Mouse (Mus musculus) forebrain, embryonic 16.5 days (tissue): ENCODE data around the gene Lrmda. TPM values are rescaled to one million over a fixed set of nuclear protein-coding genes. Genes with fewer than 3 reads are reported as not detected.

Experiments
- ATAC-seq: fragments of 200-750 bp; cut with Nextera tagmentation; 2 replicates; pipeline ENCODE4 v1.8.0; 2017; ENCODE audit warnings: mild to moderate bottlenecking, moderate library complexity
- H3K27ac ChIP-seq: fragments of 300-500 bp; sonication (generic); 2 replicates; pipeline ENCODE4 v1.5.1; 2014; ENCODE audit warnings: low read length, control low read depth
- H3K27me3 ChIP-seq: fragments of 300-500 bp; sonication (generic); replicated peaks from 2 replicates; pipeline ENCODE4 v1.6.1; 2014; ENCODE audit warnings: low read length; ENCODE audit not compliant: control insufficient read depth, insufficient read depth
- H3K36me3 ChIP-seq: fragments of 300-500 bp; sonication (generic); 2 replicates; pipeline ENCODE4 v1.6.1; 2014; ENCODE audit not compliant: control insufficient read depth, insufficient read depth
- H3K4me1 ChIP-seq: fragments of 300-500 bp; sonication (generic); replicated peaks from 2 replicates; pipeline ENCODE4 v1.6.1; 2014; ENCODE audit warnings: low read length; ENCODE audit not compliant: control insufficient read depth, insufficient read depth
- H3K4me2 ChIP-seq: fragments of 300-500 bp; sonication (generic); 2 replicates; pipeline ENCODE4 v1.6.1; 2014; ENCODE audit warnings: mild to moderate bottlenecking, low read length, control low read depth
- H3K4me3 ChIP-seq: fragments of 300-500 bp; sonication (generic); replicated peaks from 2 replicates; pipeline ENCODE4 v1.5.1; 2014; ENCODE audit warnings: mild to moderate bottlenecking, low read length, control low read depth
- H3K9ac ChIP-seq: fragments of 300-500 bp; sonication (generic); replicated peaks from 2 replicates; pipeline ENCODE4 v1.6.1; 2014; ENCODE audit warnings: low read depth, low read length, control low read depth
- H3K9me3 ChIP-seq: fragments of 300-500 bp; sonication (generic); 2 replicates; pipeline ENCODE4 v1.6.1; 2016; ENCODE audit warnings: low read length; ENCODE audit not compliant: control insufficient read depth
- WGBS: fragments of 180-500 bp; shearing (Covaris S2); extraction: QIAGEN DNeasy Blood & Tissue Kit; methylation state at CpG from one replicate; pipeline ENCODE4 v1.1.7; 2014; 5-methylcytosine and 5-hydroxymethylcytosine counted together
- polyA plus RNA-seq: library from polyadenylated mRNA; unstranded; fragments of >200 nt; fragmentation: Nextera tagmentation; extraction: Ambion mirVana; gene quantifications from 2 replicates; pipeline ENCODE4 v1.2.1, GENCODE M21; 2015

Lrmda gene
- polyA plus RNA-seq, 1 experiment from 2014 or later = not detected

DNA sequence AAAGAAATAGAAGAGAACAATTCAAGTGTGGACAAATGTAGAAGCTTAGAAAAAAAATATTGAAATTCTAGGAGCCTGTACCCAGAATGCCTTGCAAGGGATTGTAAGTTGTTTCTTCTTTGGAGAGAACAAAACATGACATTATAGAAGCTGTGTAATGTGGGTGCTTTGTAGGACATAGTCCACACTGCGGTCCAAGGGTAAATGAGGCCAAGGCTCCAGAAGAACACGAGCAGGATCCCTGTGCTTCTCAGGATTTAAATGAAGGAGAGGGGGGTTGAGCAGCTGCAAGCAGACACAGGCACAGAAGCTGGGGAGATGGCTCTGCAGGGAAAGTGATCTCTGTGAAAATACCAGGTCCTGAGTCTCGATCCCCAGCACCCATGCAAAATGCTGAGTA is 643.0 kb downstream of the Lrmda start:
- no peak overlapping the region for H3K4me2 ChIP-seq
- peaks cover 3% of the 10 kb centered on the region for H3K27me3 ChIP-seq
- H3K36me3 ChIP-seq = no peaks in the 10 kb centered on the region
- no peak overlapping the region for H3K4me3 ChIP-seq
- H3K9ac ChIP-seq = no peak overlapping the region
- no peaks in the 10 kb centered on the region for H3K9me3 ChIP-seq
- no peak for ATAC-seq
- WGBS = 78% methylated on average over 3 of the region's 3 CpGs
- no peaks in the 10 kb centered on the region for H3K4me1 ChIP-seq
- H3K27ac ChIP-seq = no peak overlapping the region

DNA sequence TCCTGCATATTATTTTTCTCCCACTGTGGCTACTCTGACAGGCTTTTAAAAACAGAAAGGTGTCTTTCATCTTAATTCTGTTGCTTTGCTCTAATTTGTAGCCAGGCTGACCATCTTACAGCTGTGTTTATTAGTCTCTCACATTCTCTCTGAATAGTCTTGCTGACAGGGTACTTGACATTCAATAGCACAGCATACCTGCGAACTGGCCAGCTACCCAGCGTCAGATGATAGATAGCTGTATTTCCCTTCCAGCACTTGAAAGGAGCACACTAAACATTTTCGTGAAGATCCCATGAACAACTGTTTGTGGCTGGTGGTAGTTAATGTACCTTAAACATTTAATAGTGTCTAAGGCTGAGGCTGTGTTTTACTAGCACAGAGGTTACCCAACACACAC is 646.9 kb downstream of the Lrmda start:
- ATAC-seq = no peak
- Histone ChIP-seq H3K4me2 (no peak overlapping the region), H3K9me3 (no peaks in the 10 kb centered on the region), H3K4me3 (no peak overlapping the region), H3K4me1 (no peaks in the 10 kb centered on the region), H3K27ac (no peak overlapping the region), H3K27me3 (peaks cover 3% of the 10 kb centered on the region), H3K36me3 (no peaks in the 10 kb centered on the region), H3K9ac (no peak overlapping the region)
- 78% methylated on average over 3 of the region's 3 CpGs for WGBS

DNA sequence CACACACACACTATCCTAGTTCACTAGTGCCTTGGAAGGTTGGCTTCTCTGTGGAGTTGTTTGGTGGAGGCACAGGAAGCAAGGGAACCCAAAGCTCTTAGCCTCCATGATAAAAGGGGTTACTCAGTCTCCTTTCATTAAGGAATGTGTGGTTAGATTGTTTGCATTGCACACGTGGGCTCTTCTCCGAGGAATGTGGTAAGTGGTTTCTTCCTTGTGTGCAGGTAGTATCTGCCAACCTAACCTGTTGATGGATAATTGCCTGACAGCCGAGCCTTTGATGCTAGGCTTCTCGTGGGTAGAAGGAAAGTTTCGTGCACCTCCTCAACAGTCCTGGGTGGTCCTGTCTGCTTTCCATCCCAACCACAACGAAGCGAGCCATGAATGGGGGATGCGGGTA is 648.8 kb downstream of the Lrmda start:
- no peak for ATAC-seq
- Histone ChIP-seq H3K36me3 (no peaks in the 10 kb centered on the region), H3K4me2 (no peak overlapping the region), H3K4me1 (no peaks in the 10 kb centered on the region), H3K9ac (no peak overlapping the region), H3K4me3 (no peak overlapping the region), H3K27ac (no peak overlapping the region), H3K9me3 (no peaks in the 10 kb centered on the region), H3K27me3 (peaks cover 3% of the 10 kb centered on the region)
- WGBS = 76% methylated on average over 8 of the region's 8 CpGs

DNA sequence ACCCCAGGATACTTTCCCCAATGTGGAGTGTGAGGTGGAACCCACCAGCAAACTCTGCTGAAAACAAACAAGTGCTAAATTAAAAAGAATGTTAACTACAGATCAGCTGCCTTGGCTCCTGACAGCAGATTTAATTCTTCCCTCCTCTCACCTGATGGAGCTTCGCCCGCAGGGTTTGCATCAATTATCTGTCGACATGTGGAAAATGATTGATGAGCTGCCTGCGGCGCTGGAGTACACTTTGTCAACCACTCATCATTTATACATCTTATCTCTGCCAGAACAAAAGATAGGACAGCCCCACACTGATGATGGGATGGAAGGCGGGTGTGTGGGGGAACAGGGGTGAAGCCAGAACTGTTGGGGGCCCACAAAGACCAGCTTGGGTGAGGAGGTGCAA is 649.2 kb downstream of the Lrmda start:
- Histone ChIP-seq H3K9me3 (no peaks in the 10 kb centered on the region), H3K36me3 (no peaks in the 10 kb centered on the region), H3K27me3 (peaks cover 3% of the 10 kb centered on the region), H3K4me1 (no peaks in the 10 kb centered on the region), H3K4me3 (no peak overlapping the region), H3K27ac (no peak overlapping the region), H3K9ac (no peak overlapping the region), H3K4me2 (no peak overlapping the region)
- 76% methylated on average over 6 of the region's 6 CpGs for WGBS
- ATAC-seq = no peak

GRCm38 (mm10) chr14:22673581-22673980 is 654.1 kb downstream of the Lrmda start:
- H3K36me3 ChIP-seq = no peaks in the 10 kb centered on the region
- no peak for ATAC-seq
- 28% methylated on average over 5 of the region's 5 CpGs for WGBS

DNA sequence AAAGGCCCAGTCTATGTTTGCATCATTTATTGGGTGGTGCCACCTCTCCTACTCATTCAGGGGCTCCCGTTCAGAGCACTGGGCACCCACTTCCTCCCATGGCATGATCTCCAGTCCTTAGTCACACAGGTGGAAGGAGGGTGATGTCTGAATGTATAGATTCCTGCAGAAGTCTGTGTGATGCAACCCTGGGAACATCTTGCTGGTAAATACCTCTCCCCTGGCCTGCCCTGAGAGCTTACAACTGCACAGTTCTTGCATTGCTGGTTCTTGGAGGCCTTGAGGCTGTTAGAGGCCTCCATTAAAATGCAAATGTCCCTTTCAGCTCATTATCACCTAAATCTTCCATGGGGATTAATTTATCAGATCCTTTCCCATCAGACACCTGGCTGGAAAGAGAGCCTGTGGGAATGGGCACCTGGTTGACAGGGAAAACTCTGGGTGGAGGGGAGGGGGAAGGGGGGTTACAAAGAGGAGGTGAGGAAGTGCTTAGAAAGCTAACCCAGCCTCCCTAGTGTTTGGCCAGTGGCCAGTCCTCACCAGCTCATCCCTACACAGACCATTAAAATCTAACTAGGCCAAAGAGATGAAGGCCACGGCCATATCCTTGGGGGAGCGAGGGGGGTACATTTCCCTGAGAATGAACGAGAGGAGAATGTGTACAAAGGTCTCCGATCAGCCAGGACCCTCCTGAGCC is 659.6 kb downstream of the Lrmda start:
- H3K36me3 ChIP-seq = no peaks in the 10 kb centered on the region
- ATAC-seq = peak; percentile 49
- peaks cover 11% of the 10 kb centered on the region for H3K4me1 ChIP-seq
- 0 out of 2 replicates have a peak, but pooled peaks cover 9% of the 10 kb centered on the region for H3K27me3 ChIP-seq
- no peaks in the 10 kb centered on the region for H3K9me3 ChIP-seq
- H3K27ac ChIP-seq = no peak overlapping the region
- no peak overlapping the region for H3K4me3 ChIP-seq
- no peak overlapping the region for H3K4me2 ChIP-seq
- no peak overlapping the region for H3K9ac ChIP-seq
- 24% methylated on average over 5 of the region's 5 CpGs for WGBS

More at GRCm38 (mm10) chr14:22673581-22673980, 654.1 kb downstream of the Lrmda start:
- no peaks in the 10 kb centered on the region for H3K4me1 ChIP-seq
- H3K9ac ChIP-seq = no peak overlapping the region
- H3K27ac ChIP-seq = no peak overlapping the region
- H3K4me2 ChIP-seq = no peak overlapping the region
- H3K9me3 ChIP-seq = no peaks in the 10 kb centered on the region
- H3K4me3 ChIP-seq = no peak overlapping the region
- H3K27me3 ChIP-seq = 0 out of 2 replicates have a peak, but pooled peaks cover 5% of the 10 kb centered on the region

DNA sequence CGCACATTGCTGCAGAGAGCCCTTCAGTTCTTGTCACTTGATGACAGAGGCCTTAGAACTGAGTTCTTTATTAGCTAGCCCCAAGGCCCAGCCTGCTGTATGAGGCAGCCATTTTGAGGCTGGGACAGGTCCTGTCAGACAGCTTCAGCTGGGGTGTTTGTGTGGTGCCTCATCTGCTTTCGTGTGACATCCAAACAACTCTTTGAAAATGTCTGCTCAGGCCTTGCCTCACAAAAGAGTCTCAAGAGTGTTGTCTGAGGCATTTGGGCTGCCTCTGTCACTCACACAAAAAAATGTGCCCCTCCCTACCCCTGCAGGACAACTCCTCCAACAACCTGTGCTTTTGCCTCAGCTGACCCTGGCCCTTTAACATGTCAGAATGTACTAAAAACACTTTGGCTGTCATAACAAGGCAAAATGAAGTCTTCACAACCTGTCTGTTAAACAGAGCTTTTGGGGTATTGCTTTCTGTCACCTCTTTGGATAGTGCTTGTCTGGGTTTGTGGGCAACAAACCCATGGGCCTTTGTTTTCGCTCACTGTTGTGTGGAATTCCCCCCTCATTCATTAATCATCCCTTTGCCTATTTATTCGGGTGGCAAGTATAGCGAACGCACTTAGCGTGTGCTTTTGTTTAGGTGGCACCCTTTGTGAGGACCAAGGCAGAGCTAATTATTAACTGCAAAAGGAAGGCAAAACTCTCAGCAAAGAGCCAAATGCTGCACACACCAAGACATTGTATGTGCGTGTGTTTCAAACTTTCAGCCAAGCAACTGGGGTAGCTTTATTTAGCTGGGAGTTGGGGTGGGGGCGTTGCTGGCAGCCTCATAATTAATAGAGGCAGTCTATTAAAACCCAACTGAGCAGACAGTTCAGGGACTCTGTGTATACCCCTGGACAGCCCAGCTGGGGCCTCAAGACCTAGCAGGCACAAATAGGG is 660.5 kb downstream of the Lrmda start:
- H3K9me3 ChIP-seq = no peaks in the 10 kb centered on the region
- 6% methylated on average over 9 of the region's 9 CpGs for WGBS
- H3K9ac ChIP-seq = no peak overlapping the region
- H3K27me3 ChIP-seq = 0 out of 2 replicates have a peak, but pooled peaks cover 9% of the 10 kb centered on the region
- H3K4me2 ChIP-seq = no peak overlapping the region
- H3K36me3 ChIP-seq = no peaks in the 10 kb centered on the region
- peaks cover 11% of the 10 kb centered on the region for H3K4me1 ChIP-seq
- H3K4me3 ChIP-seq = no peak overlapping the region
- no peak overlapping the region for H3K27ac ChIP-seq
- peak; percentile 88 for ATAC-seq

DNA sequence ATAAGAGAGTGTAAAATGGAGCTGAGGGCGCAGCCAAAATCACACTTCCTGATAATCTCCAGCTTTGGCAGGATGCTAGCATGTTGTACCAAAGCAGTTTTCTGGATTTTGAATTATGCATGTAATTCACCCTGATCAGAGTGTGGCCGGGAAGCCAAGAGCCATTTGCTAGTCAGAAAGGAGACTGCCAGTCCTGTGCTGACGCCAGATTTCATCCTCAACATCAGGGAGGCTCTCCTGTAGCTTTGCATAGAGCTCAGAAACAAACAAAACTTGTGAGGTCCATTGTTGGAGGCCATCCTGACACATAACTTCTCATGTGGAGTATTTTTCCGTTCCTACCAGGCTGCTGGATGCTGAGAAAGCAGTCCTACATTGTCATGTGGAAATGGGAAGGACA is 667.4 kb downstream of the Lrmda start:
- Histone ChIP-seq H3K4me2 (no peak overlapping the region), H3K36me3 (no peaks in the 10 kb centered on the region), H3K27me3 (peaks cover 7% of the 10 kb centered on the region; the same call in 1 of the 2 replicates), H3K4me1 (no peaks in the 10 kb centered on the region), H3K9me3 (no peaks in the 10 kb centered on the region), H3K27ac (no peak overlapping the region), H3K4me3 (no peak overlapping the region), H3K9ac (no peak overlapping the region)
- 46% methylated on average over 4 of the region's 4 CpGs for WGBS
- no peak for ATAC-seq

DNA sequence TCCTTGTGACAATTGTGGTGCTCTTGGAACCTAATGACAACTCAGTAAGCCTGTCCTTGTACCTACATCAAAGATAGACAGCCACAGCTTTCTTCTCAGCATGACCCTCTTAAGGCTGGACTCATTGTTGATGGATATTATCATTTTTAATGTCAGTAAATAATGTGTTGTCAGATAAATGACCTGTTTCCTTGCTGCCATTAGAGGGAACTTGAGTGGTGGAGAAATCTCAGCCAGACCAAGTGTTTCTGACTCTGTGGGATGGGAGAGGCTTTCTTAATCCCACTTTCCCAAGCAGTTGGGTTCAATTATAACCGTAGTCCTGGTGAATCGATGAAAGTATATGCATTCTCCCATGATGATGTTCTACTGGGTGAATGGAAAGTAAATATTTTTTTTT is 668.9 kb downstream of the Lrmda start:
- H3K27me3 ChIP-seq = peaks cover 4% of the 10 kb centered on the region; the same call in 1 of the 2 replicates
- no peak for ATAC-seq
- WGBS = 89% methylated on average over 2 of the region's 2 CpGs

More for the DNA sequence above, 668.9 kb downstream of the Lrmda start:
- Histone ChIP-seq H3K4me2 (no peak overlapping the region), H3K9ac (no peak overlapping the region), H3K4me3 (no peak overlapping the region), H3K9me3 (no peaks in the 10 kb centered on the region), H3K27ac (no peak overlapping the region), H3K36me3 (no peaks in the 10 kb centered on the region), H3K4me1 (no peaks in the 10 kb centered on the region)
